Mouse (Mus musculus) skeletal muscle tissue, postnatal 0 days (tissue): Measurements from ENCODE around the gene Mtg1. TPM values are rescaled to one million over a fixed set of nuclear protein-coding genes. Genes with fewer than 3 reads are reported as not detected.

ENCODE experiments used
- polyA plus RNA-seq: library from polyadenylated mRNA; unstranded; fragments of >200 nt; fragmentation: Nextera tagmentation; extraction: Ambion mirVana; gene quantifications from 2 replicates; pipeline ENCODE4 v1.2.1, GENCODE M21; 2015

Gene Mtg1
- 22.8 and 26.4 TPM in 2 replicates for polyA plus RNA-seq

GRCm38 (mm10) chr7:140137135-140138020 lies at the start of gene Mtg1:
Gene Mtg1, plus strand, starts transcription at chr7:140137564.

DNA sequence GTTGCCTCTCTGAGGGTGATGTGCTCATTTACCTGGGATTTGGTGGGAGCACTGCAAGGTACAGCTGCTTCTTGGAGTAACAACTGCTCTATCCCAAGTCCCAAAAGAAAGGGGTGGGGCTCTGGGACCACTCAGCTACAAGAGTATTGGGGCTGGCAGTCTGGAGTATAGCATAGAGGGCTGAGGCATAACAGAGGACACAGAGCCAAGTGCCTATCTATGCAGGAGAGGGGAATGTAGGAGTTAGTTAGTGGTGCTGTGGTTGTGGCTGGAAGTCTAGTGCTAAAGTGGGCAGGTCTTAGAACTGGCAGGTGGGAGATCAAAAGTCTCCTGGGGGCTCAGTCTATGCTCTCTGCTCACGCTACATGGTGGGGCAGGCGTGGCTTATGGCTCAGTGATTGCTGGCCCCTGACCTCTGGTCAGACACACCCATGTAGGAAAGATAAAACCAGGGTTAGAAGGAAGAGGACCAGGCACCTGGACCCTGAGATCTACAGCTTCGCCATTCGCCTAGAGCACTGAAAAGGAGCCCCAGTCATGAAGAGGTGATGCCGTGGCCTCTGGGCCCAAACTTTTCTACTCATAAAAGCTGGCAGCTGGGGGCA lies 44.3 kb upstream of the Mtg1 start, which contains the start of gene Prap1:
Gene Prap1 (plus strand): TSS at position 472 of the 605 bp plus-strand sequence.

DNA sequence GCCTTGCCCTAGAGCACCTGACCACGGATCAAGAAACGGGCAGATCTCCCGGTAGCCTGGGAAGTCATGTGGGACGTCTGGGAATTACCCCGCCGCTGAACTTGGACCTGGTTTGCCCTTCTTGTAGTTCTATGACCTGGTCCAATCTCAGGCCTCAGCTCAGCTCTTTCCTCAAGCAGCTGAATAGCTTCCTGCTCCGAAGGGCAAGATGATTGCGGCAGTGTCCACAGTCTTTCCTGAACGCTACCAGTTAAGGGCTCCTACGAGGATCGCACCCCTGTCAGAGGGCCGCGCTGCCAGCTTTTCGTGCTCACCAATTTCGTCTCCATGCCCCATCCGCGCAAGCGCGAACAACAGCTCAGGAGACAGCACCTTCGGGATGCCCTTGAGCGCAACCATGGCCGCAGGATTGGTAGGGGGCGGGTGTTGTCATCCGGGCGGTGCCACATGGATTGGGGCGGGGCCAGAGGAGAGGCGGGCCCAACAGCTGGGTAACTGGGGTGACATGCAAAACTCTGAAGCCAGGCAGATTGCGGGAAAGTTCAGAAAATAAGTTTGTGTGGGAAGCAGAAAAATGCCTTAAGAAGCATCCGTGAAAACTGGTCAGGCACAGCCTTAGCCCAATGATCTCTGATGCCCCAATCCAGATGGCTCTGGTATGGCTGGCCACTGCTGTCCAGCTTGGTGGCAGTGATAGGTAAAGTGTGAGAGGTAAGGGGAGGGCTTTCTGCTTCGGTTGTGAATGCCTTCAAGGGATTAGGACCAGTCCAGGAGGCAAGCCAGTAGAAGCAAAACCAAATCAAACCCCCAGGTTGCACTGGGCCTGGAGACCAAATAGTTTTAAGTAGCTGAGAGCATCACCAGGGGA lies 35.1 kb upstream of the Mtg1 start, which contains the start of gene Fuom:
Gene Fuom (minus strand): TSS at position 449 of the 868 bp plus-strand sequence.

GRCm38 (mm10) chr7:140115583-140116328 lies 21.6 kb upstream of the Mtg1 start, which contains the start of gene Paox:
Gene Paox, plus strand, starts transcription at chr7:140115799.

GRCm38 (mm10) chr7:140116329-140117054 lies 20.9 kb upstream of the Mtg1 start, which contains the start of gene Echs1:
Gene Echs1, minus strand, starts transcription at chr7:140116476.

GRCm38 (mm10) chr7:140154218-140154927 lies 17.0 kb downstream of the Mtg1 start, which contains the start of gene Sprn:
Gene Sprn, minus strand, starts transcription at chr7:140154877.

GRCm38 (mm10) chr7:140164664-140165063 lies 27.3 kb downstream of the Mtg1 start, which contains the start of gene Olfr522:
Gene Olfr522, minus strand, starts transcription at chr7:140164764.

DNA sequence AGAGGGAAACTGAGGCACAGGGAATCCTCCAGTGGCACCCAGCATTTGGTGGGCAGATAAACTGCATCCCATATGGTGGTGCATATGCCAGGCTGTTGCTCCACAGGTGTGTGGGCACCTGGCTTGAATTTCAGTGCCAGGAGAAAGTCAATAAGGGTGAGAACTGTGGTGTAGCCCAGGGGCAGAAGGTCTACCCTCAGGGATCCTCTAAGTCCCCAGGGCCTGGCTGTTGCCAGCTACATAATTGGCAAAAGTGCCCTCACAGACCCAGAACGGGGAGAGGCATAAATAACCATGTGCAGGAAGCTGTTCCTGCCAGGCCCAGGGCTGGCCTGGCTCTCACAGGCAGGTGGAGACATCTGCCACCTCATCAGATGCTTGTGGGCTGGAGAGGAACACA lies 35.6 kb downstream of the Mtg1 start, which contains the start of gene Olfr523:
Gene Olfr523 (plus strand): TSS at position 282 of the 400 bp plus-strand sequence.

Other genes with a start within 250 kb of the Mtg1 start
- gene Kndc1, start 242.9 kb upstream of the Mtg1 start, polyA plus RNA-seq = 0.06 and 0.22 TPM in 2 replicates
- not detected in 2 replicates for gene Utf1, start 193.8 kb upstream of the Mtg1 start, polyA plus RNA-seq
- gene 6430531B16Rik, start 158.8 kb upstream of the Mtg1 start, polyA plus RNA-seq = 0.22 and 0.37 TPM in 2 replicates
- gene Adam8, start 145.0 kb upstream of the Mtg1 start, polyA plus RNA-seq = 0.78 and 0.90 TPM in 2 replicates
- 18.3 and 21.9 TPM in 2 replicates for gene Zfp511, start 101.2 kb upstream of the Mtg1 start, polyA plus RNA-seq
- 23.6 and 25.0 TPM in 2 replicates for gene Tubgcp2, start 100.9 kb upstream of the Mtg1 start, polyA plus RNA-seq
- not detected in 2 replicates for gene Msx3, start 88.5 kb upstream of the Mtg1 start, polyA plus RNA-seq
- 0.28 and 0.45 TPM in 2 replicates for gene Caly, start 55.0 kb upstream of the Mtg1 start, polyA plus RNA-seq
- gene Prap1, start 44.2 kb upstream of the Mtg1 start, polyA plus RNA-seq = not detected in 2 replicates
- gene Fuom, start 35.1 kb upstream of the Mtg1 start, polyA plus RNA-seq = 42.2 and 47.7 TPM in 2 replicates
- 9.7 and 19.8 TPM in 2 replicates for gene Paox, start 21.8 kb upstream of the Mtg1 start, polyA plus RNA-seq
- gene Echs1, start 21.1 kb upstream of the Mtg1 start, polyA plus RNA-seq = 133 and 185 TPM in 2 replicates
- gene Sprn, start 17.3 kb downstream of the Mtg1 start, polyA plus RNA-seq = 0.12 and 0.38 TPM in 2 replicates
- not detected in 2 replicates for gene Olfr522, start 27.2 kb downstream of the Mtg1 start, polyA plus RNA-seq
- gene Olfr523, start 35.7 kb downstream of the Mtg1 start, polyA plus RNA-seq = not detected in 2 replicates
- gene Olfr524, start 68.4 kb downstream of the Mtg1 start, polyA plus RNA-seq = not detected in 2 replicates
- not detected in 2 replicates for gene Cd163l1, start 80.7 kb downstream of the Mtg1 start, polyA plus RNA-seq
- gene 5830411N06Rik, start 109.7 kb downstream of the Mtg1 start, polyA plus RNA-seq = not detected in 2 replicates
- gene Olfr525, start 183.3 kb downstream of the Mtg1 start, polyA plus RNA-seq = not detected in 2 replicates
- not detected in 2 replicates for gene Olfr527, start 196.5 kb downstream of the Mtg1 start, polyA plus RNA-seq
- gene Olfr60, start 224.1 kb downstream of the Mtg1 start, polyA plus RNA-seq = not detected in 2 replicates
- not detected in 2 replicates for gene Olfr530, start 238.8 kb downstream of the Mtg1 start, polyA plus RNA-seq